Mouse (Mus musculus) left cerebral cortex, postnatal 10 days (tissue): ENCODE results near the gene Cyp26c1. TPM values are rescaled to one million over a fixed set of nuclear protein-coding genes. Genes with fewer than 3 reads are reported as not detected.

Source experiments
- DNase-seq, 2 experiments: peaks; one replicate each; pipeline ENCODE4 v3.0.0; 2021 to 2022; ENCODE audit warnings: low spot score in 2 of 2, mixed read lengths in 1 of 2; ENCODE audit errors: extremely low spot score in 1 of 2
- intact Hi-C: fragments of 180-260 bp; cut with DNase I; formaldehyde crosslinking; loops from one replicate; pipeline ENCODE4 v1.15.1; 2025
- total RNA-seq, 2 experiments: library from RNA; stranded (reverse); gene quantifications; 2 replicates each; pipeline ENCODE4 v1.2.3; 2021

The Cyp26c1 gene
- under 1 TPM in 1 of 2 experiments, not detected in 1; 0.20 TPM for total RNA-seq

DNA sequence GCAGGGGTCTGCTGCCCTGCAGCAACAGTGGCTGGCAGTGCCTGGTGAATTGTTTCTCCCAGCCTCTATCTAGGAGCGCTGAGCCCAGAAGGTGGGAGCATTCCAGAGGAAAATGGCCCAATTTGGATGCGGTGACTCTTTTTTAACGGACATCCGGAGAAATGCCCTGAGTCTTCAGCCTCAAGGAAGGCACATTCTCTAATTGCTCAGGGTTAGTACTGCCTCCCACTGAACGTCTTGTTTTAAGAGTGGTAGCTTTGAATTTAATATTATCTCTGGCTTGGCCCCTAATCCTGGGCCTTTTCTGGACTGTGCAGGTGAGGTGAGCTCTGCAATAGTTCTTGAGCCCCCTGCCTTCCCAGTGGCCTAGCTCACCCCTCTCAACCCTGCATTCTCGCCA, at the start of gene Cyp26c1:
Cyp26c1 (plus strand) TSS at position 301 of the 400 bp plus-strand sequence.
- intact Hi-C loops = no loop called here
- DNase-seq = no peak

DNA sequence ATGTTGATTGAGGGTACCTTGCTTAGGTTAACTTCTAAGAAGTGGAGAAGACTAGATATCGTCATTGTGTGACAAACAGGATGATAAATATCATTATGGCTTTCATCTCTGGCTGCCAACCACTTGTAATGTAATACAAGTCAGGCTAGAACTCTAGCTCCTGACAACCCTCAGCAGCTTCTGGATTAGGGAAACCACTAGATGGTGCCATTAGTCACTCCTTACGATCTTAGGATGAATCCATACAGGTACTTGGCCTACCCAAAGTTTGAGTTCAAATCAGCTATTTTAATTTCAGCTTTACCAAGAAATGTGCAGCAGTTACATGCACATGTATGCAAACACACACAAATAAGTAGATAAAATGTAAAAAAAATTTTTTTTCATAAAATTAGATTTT, 37.4 kb upstream of the Cyp26c1 start:
- intact Hi-C loops = no loop called here
- DNase-seq = no peak

DNA sequence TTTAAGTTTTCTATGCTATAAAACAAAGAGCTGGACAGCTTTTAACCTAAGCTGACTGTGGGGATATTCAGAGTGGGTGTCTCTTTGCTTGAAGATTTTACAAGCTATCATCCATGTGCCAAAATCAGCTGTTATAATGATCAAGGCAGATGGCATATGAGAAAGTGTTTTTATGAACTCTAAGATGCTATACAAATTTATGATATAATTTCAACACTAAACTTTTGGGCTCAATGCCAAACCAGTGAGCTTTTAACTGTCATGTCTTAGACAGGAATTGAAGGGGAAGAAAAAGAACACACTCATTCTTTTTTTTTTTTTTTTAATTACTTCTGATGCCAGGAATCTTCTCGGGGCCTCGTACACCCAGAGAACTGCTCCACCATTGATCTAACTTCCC, 34.9 kb upstream of the Cyp26c1 start:
- intact Hi-C loops = no loop called here
- peak in 1 of 2 experiments; percentile 14 for DNase-seq

DNA sequence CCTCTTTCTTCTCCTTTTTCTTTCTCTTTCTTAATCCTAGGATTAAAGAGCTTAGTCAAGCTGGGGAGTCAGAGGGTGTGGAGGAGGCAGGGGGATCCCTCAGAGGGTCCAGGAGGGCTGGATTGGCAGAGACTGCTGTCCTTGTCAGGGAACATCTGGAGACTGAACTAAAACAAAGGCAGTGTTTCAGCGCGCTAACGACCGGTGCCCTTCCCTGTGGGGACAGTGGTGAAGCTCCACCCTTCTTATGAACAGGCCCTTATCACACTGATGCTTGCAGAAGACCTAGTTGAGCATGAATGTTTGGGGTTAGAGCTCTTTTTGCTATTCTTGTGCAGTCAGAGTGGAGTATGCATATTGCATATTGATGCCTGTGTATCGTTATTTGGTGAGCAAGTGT, 31.4 kb upstream of the Cyp26c1 start:
- no peak for DNase-seq
- intact Hi-C loops = no loop called here

DNA sequence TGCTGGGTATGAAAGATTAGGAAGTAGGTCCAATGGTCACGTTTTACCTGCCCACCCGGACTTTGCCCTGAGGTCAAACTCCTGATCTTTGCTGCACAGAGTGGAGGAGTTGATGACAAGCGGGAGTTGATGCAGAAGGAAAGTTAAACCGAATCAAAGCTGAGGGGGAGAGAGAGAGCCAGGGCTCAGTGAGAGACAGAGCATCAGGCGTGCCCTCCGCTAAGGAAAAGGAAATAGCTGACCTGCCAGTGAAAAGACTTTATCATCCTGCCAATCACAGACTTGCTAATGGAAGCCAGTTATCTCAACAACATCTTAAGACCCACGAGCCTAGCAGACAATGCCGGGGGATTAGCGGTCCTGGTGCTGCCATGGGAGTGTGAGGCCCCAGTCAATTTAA, 28.9 kb upstream of the Cyp26c1 start:
- intact Hi-C loops = no loop called here
- no peak for DNase-seq

DNA sequence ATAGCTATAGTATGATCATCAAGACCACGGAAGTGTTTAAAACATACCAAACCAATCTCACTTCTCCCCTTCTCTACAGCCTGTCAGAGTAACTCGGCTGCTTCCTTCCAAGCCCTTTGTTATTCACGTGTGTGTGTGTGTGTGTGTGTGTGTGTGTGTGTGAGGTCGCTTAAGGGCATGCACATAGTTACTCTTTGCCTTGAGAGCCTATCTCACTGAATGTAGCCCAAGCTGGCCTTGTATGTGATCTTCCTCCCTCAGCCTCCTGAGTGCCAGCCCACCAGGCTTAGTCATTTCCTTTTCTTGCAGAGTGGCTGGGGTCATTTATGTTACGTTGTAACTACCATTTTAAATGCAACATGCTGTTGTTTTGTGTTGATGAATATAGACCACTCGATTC, 20.1 kb upstream of the Cyp26c1 start:
- DNase-seq = no peak
- intact Hi-C loops = no loop called here

DNA sequence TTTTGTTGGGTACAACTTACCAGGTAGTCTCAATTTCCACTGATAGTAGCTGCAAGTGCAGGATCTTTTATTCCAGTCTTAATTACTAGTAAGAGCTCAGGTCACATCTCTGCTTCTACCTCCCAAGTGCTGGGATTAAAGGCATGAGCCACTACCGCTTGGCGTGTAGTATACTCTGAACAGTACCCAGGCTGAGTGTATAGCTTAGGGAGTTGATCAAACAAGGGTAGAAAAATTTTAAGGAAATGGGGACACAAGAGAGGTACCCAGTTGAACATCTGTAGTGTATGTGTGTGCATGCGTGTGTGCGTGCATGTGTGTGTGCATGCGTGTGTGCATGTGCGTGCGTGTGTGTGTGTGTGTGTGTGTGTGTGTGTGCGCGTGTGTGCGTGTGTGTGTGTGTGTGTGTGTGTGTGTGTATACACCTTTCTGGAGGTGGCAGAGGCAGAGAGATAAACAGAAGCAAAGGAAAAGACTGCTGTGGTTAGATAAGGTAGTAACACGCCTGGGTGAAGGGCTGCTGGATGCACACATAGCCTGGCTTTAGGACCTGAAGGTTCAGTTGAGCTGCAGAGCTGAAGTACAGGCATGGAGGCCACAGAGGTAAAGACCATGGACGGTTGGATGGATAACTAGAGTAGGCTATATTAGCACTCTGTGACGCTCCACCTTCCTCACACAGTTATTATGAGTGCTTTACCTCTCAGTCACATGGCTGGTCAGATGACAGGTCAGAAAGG, 17.4 kb upstream of the Cyp26c1 start:
- intact Hi-C loops = no loop called here

DNA sequence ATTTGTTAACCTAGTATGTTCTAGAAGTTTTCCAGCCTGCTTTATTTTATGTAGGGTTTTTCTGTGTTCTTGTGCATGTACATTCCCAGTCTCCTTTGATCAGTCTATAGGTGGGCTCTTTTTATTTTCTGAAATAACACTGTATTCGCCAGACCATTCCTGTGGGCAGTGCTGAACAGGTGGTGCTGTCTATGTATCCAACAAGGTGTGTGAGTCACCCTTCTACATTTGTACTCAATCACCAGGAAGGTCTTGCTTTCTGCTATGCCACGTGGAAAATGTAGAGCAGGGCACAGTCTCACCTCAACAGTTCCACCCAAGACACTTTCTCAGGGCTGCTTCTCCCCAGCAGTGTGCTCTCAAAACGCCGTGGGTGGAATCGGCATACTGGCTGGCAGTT, 16.7 kb upstream of the Cyp26c1 start:
- DNase-seq = no peak
- intact Hi-C loops = no loop called here

More for the DNA sequence above, 17.4 kb upstream of the Cyp26c1 start:
- no peak for DNase-seq

DNA sequence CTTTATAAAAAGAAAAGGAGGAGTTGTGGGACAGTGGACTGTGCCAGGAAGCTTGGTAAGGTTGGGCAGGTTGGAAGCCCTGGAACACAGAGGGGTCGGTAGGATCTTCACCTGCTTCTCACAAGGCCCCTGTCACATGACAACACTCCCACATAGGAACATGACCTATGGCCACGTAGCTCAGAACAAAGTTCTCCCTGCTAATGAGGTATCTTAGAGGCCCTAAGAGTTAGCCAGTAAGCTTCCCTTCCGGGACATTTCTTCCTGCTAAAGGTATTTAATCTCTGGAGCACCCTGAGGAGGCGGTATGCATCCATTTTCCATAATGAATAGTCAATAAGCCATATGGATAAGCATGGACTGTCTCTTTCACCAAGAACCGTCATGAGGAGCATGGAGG, 15.9 kb upstream of the Cyp26c1 start:
- no peak for DNase-seq
- intact Hi-C loops = no loop called here

DNA sequence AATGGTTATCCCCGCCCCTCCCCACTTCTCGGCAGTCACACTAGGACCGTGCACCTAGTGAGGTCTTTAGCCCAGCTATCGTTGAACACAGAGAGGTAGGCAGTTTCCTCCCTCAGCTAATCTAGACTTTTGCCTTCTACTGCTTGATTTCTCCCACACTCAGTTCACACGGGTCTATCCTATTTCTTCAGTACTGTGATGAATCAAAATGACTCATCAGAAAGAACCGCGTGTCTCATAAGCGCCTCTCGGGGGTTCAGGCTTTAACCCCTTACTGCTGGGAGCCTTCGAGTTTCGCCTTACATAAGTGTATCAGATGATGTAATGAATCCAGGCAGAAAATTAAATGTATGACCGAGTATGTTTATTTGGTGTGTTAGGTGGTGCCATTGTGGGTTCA, 12.0 kb upstream of the Cyp26c1 start:
- intact Hi-C loops = no loop called here
- DNase-seq = no peak

DNA sequence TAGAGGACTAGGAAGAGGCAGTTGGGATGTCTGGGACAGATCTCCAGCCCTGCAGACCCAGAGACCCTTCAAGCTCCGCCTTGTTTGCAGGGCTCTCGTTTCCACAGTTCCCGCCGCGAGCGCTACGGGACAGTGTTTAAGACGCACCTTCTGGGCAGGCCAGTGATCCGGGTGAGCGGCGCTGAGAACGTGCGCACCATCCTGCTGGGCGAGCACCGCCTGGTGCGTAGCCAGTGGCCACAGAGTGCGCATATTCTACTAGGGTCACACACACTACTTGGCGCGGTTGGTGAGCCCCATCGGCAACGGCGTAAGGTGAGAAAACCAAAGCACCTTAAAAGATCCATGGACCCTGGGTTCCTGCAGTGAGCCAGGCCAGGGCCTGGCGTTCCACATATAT, 966 bp downstream of the Cyp26c1 start:
- intact Hi-C loops = no loop called here
- DNase-seq = no peak

DNA sequence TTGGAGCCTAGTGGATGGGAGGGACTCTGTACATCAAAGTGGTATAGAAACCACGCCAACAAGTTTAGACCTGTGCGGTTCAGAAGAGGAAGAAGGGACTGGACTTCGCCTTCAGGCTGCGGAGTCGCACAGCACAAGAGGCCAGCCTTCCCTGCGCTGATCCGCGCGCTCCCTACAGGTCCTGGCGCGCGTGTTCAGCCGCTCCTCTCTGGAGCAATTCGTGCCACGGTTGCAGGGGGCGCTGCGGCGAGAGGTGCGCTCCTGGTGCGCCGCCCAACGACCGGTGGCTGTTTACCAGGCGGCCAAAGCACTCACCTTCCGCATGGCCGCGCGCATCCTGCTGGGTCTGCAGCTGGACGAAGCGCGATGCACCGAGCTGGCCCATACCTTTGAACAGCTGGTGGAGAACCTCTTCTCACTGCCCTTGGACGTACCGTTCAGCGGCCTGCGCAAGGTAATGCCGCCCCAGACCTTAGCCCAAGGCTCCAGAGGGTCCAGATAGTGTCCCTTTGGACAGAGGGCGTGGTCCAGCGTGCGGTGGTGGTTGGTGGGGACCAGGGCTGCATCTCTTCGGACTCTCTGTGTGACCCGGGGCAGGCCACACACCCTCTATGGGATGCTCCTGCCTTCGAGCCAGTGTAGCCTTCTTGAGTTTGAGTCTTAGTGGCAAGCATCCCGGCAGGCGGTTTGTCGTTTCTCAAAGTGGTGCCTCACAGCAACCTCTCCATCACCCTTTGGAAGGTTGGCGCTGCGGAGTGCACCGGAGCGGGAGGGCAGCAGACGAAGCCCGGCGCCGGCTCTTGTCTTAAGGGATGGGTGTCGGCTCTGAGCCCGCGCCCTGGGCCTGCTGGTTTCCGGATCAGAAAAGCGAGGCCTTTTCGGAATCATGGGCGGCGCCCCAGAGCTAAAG, 1.8 kb downstream of the Cyp26c1 start:
- DNase-seq = no peak
- intact Hi-C loops = no loop called here

DNA sequence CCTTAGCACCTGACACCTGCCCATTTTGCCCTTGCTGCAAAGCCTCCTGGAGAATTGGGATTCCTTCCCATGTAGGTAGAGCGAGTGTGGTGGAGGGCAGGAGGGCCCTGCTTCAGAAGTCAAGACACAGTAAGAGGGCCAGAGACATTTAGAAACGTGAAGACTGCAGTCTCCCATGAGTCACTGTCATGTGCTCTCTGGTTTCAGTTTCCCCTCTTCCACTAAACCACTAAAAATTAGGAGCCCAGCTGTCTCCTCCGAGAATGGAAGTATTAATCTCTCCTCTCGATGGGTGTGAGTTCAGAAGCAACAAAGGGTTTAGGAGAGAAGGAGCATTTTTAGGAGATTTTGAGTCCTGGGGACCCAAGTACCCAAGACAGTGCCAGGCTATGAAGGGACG, 4.1 kb downstream of the Cyp26c1 start:
- intact Hi-C loops = no loop called here
- DNase-seq = no peak

DNA sequence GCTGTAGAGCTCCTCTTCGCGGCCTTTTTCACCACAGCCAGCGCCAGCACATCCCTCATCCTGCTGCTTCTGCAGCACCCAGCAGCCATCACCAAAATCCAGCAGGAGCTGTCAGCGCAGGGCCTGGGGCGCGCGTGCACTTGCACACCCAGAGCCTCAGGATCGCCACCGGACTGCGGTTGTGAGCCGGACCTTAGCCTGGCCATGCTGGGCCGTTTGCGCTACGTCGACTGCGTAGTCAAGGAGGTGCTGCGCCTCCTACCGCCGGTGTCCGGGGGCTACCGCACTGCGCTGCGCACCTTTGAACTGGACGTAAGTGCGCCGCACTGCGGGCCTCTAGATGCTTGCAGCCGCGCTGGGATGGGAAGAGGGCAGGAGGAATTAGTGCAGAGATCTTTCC, 5.3 kb downstream of the Cyp26c1 start:
- intact Hi-C loops = no loop called here
- DNase-seq = no peak

DNA sequence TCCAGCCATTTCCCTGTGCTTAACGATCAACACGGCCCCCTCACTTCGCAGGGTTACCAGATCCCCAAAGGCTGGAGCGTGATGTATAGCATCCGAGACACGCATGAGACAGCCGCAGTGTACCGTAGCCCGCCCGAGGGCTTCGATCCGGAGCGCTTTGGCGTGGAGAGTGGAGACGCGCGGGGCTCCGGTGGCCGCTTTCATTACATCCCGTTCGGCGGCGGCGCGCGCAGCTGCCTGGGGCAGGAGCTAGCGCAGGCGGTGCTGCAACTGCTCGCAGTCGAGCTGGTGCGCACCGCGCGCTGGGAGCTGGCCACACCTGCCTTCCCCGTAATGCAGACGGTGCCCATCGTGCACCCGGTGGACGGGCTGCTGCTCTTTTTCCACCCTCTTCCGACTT, 7.5 kb downstream of the Cyp26c1 start:
- no peak for DNase-seq
- intact Hi-C loops = no loop called here

DNA sequence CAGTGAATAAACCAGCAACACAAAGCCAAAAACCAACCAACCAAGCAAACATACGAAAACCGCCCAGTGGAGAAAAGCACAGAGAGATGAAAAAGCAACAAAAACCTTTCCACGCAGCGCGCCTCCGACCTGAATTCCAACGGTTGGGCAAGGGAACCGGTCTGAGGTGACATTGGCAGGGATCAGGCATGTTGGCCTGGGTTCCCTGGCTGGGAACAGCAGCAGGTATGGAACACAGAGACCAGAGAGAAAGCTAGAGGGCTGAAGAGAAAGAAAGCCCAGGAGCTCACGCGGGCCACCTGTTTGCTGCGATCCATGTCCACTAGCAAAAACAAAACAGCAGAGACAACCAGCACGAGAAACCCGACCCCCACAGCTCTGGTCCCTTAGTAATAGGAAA, 9.8 kb downstream of the Cyp26c1 start:
- intact Hi-C loops = no loop called here
- no peak for DNase-seq

DNA sequence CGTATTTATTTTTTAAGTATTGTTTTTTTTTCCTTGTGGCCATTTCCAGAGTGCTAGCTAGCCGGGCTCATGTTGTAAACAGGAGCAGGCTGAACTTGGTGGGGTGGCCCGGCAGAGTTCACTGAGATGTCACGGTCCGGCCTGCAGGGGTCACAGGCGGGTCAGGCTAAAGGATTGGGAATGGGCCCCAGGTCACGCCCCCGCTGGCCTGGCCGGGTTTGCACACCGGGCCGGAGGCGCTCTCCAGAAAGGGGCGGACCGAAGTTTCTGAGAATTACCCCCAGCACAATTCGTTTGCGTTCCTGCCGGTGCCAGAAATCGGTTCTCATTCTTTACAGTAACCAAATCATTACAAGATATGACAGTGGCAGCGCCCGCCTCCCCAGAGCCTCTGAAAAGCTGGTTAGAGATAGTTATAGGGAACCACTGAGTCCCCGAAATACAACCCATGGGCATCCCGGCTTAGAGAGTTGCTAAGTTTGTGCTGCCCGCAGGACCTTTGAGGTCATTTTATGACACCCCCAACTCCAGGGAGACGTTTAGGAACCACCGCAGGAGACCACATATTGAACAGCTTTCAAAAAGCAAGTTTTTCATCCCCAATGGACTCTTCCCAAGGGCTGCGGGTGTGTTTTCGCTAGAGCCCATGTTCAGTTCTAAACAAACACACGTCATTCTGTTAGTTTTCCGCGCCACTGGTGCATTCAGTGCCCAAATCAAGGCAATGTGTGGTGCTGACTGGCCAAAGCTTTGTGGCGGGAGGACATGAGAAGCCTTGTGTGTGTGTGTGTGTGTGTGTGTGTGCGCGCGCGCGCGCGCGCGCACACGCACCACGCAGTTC, 10.6 kb downstream of the Cyp26c1 start:
- intact Hi-C loops = no loop called here
- DNase-seq = peak in 1 of 2 experiments; percentile 33

DNA sequence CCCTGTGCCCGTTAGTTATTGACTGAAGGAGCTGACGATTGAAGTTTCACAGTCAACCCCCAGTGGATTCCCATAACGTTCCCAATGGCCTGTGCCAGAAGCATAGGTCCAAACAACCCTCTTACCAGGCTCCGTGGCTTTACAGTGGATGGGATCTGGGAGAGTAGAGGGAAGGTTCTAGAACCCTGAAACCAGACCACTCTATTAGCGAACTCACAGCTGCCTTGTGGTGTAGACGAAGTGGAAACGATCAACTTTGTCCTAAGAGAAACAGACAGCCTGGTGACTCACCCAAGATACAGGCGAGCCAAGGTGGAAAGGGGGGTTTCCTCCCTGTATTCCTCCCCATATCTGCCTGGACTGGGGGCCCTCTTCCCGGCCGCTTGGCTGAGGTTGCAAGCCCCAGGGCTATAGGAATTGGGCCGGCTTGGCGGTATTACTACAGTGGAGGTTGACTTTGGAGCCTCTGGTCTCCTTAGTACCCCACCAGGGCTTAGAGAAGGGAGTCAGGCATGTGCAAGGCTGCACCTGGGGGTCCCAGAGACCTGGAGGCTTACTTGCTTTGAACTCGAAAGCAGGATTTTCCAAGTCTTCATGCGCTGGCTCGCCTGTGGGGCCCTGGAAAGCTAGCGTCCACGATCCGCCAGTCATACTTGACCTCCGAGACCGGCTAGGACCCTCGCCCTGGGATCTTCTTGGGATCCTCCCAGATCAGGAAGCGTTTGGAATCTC, 11.4 kb downstream of the Cyp26c1 start:
- intact Hi-C loops = no loop called here

DNA sequence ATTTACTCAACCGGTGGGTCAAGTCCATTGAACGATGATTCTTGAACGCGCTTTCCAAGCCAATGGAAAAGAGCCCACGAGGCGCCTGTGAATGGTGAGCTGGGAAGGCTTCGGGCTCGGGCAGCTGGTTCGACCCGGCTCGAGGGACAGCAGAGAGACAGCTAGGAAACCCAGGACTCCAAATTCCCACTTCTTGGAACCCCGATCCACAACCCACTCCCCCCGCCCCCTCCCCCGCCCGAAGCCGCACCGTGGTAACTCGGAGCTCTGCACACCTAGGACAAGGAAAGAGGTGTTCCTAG, 11.9 kb downstream of the Cyp26c1 start:
- no peak for DNase-seq
- intact Hi-C loops = no loop called here

More for the DNA sequence above, 11.4 kb downstream of the Cyp26c1 start:
- DNase-seq = no peak
